Mouse (Mus musculus): Measurements from ENCODE around the gene Rab7. TPM values are rescaled to one million over a fixed set of nuclear protein-coding genes. Genes with fewer than 3 reads are reported as not detected.

Gene Rab7
- total RNA-seq, 2 experiments from 2014 or later = 102 to 246 TPM

Other genes starting within 250 kb of the Rab7 start
- 18.8 and 36.7 TPM in 2 replicates for gene Rab43, start 233.1 kb downstream of the Rab7 start, total RNA-seq (2014; fragmentation: Nextera tagmentation)
- 4.2 and 6.4 TPM in 2 replicates for gene Rab43, start 233.1 kb downstream of the Rab7 start, total RNA-seq (2017)
- 2.2 and 5.6 TPM in 2 replicates for gene Gm45140, start 209.5 kb downstream of the Rab7 start, total RNA-seq (2014; fragmentation: Nextera tagmentation)
- 11.6 and 14.3 TPM in 2 replicates for gene Gm45140, start 209.5 kb downstream of the Rab7 start, total RNA-seq (2017)
- gene Isy1, start 206.5 kb downstream of the Rab7 start, total RNA-seq (2014; fragmentation: Nextera tagmentation) = 58.9 and 61.0 TPM in 2 replicates
- 108 and 127 TPM in 2 replicates for gene Isy1, start 206.5 kb downstream of the Rab7 start, total RNA-seq (2017)
- gene Cnbp, start 194.2 kb downstream of the Rab7 start, total RNA-seq (2014; fragmentation: Nextera tagmentation) = 481 and 528 TPM in 2 replicates
- 1,031 and 1,136 TPM in 2 replicates for gene Cnbp, start 194.2 kb downstream of the Rab7 start, total RNA-seq (2017)
- gene Copg1, start 157.5 kb downstream of the Rab7 start, total RNA-seq (2014; fragmentation: Nextera tagmentation) = 70.5 and 86.1 TPM in 2 replicates
- 73.9 and 78.5 TPM in 2 replicates for gene Copg1, start 157.5 kb downstream of the Rab7 start, total RNA-seq (2017)
- gene Hmces, start 131.3 kb downstream of the Rab7 start, total RNA-seq (2014; fragmentation: Nextera tagmentation) = 21.8 and 30.2 TPM in 2 replicates
- gene Hmces, start 131.3 kb downstream of the Rab7 start, total RNA-seq (2017) = 23.2 and 27.3 TPM in 2 replicates
- gene H1fx, start 63.6 kb downstream of the Rab7 start, total RNA-seq (2014; fragmentation: Nextera tagmentation) = 1.4 and 4.9 TPM in 2 replicates
- 0.78 and 2.7 TPM in 2 replicates for gene H1fx, start 63.6 kb downstream of the Rab7 start, total RNA-seq (2017)
- gene Rpn1, start 39.2 kb upstream of the Rab7 start, total RNA-seq (2014; fragmentation: Nextera tagmentation) = 254 and 266 TPM in 2 replicates
- 386 and 482 TPM in 2 replicates for gene Rpn1, start 39.2 kb upstream of the Rab7 start, total RNA-seq (2017)
- 21.0 and 27.1 TPM in 2 replicates for gene Gata2, start 148.6 kb upstream of the Rab7 start, total RNA-seq (2014; fragmentation: Nextera tagmentation)
- 3.2 and 6.4 TPM in 2 replicates for gene Gata2, start 148.6 kb upstream of the Rab7 start, total RNA-seq (2017)
- not detected in 2 replicates for gene Dnajb8, start 177.0 kb upstream of the Rab7 start, total RNA-seq (2014; fragmentation: Nextera tagmentation)
- gene Dnajb8, start 177.0 kb upstream of the Rab7 start, total RNA-seq (2017) = not detected in 2 replicates